Mouse (Mus musculus): ENCODE results near the gene Bin2.
"Not testable (repeated sequence)": the region's sequence is repeated elsewhere in the genome, so short reads cannot be mapped to it uniquely, and the experiment has no call there.

Gene Bin2

DNA sequence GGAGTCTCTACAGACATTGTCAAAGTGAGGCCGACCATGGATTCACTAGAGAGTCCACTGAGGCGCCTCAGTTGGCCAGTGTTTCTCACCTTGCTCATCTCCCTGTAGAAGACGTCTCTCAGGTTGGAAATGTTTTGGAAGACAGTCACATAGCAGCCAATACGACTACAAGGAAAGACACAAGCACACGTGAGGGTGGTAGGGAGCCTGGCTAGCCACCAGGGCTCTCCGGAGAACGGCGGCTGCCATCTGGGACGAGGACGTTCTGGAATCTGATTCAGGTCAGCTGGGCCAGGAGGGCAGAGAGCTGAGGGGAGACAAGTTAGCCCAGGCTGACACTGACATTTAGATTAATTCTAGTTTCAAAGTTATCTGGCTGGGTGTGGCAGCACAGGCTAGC, 19.2 kb downstream of the Bin2 start:
- DNase-seq (ENCODE audit: low read depth, low spot score) = no peak

DNA sequence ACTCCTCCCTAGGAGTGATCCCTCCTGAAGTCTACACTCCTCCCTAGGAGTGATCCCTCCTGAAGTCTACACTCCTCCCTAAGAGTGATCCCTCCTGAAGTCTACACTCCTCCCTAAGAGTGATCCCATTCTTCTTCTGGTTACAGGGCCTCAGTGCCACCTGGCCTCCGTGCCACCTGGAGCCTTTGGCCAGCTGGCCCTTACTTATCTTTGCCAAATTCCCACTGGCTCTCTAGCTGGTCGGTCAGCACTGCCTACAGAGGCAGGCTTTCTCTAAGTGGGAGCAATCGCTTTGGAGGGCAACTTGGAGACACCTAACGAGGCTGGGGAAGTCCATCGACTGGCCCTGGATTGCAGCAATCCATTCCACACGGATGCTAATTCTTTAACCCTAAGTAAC, 23.2 kb downstream of the Bin2 start:
- DNase-seq (ENCODE audit: low read depth, low spot score) = no peak

DNA sequence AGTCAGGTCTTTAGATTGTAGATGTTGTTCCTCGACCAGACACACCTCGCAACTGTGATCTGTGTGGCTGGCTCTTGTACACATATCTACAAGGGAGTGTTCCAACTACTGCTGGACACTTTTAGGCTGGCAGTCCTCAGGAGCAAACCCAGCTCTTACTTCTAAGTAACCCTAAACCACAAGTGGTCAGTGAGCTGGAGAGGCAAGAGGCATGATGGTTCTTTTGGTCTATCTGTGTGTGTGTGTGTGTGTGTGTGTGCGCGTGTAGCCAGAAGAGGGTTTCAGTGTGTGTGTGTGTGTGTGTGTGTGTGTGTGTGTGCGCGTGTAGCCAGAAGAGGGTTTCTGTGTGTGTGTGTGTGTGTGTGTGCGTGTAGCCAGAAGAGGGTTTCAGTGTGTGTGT, 26.9 kb downstream of the Bin2 start:
- DNase-seq (ENCODE audit: low read depth, low spot score) = no peak

DNA sequence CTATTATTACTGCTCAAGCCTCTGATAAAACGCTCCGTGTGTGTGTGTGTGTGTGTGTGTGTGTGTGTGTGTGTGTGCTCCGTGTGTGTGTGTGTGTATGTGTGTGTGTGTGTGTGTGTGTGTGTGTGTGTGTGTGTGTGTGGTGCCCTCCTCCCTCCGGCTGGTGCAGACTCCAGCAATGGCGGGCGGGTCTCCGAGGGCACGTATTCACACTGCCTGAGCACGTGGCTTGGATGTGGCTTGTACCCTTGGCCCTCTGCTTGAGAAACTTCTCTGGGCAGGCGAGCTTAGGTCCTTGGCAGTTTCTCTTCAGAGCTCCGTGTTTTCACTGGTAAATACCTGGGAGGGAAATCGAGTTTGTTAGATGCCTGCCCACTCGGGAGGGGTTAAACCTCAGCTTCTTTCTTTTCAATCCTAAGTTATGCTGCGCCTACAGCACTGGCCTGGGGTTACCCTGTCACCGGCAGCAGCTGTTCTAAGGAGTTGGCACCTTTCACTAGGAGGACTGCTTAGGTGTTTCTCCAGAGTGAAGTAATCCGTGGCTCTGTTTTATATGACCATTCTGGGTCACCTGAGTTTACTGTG, 28.0 kb downstream of the Bin2 start:
- no peak for DNase-seq (ENCODE audit: low read depth, low spot score)

DNA sequence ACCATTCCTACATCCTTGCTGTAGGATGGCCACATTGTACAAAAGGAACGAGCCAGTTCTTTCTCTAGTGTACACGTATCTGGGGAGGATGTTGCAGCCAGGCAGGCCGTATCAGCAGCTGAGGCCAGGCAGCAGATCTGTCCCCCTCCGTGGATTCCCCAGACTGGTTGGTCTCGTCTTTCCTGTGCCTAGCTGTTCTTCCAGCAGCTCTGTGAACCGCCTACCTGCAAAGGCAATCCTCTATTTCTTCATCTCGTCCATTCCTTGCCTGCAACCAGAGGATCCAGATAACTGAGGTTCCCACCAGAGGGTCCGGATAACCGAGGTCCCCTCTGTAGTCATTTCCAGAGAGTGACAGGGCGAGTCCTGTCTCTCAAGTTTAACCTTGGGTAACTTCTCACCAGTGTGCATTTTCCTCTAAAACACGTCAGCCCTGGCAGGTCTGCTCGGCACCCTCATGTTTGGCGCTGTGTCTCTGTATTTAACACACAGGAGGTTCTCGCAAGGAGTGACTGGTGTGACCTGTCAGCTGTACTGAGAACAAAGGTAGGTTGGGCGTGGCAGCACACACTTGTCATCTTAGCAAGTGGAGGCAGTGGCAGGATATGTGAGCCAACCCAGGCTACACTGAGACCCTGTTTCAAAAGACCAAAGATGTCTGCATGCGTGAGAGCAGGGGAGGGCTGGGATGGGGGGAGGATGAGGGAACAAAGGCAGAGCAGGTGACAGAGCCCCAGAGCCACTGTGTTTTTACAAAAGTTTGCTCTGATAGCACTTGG, 29.2 kb downstream of the Bin2 start:
- no peak for DNase-seq (ENCODE audit: low read depth, low spot score)

DNA sequence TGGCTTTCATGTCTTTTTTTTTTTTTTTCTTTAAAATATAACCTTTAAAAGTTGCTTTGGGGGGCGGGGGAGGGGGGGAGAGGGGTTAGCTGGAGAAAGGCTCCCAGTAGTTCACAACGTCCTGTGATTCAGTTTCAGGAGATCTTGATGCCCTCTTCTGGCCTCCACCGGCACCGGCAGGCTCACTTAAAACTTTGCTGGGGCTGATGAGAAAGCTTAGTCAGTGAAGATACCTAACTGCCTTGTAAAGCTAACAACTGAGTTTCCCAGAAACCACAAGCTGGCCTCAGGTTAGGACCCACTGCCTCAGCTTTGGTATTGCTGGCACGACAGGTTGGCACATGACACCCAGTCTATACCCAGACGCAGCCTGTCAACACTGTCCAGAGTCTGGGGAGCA, 31.7 kb downstream of the Bin2 start:
- DNase-seq (ENCODE audit: low read depth, low spot score) = peak; percentile 72

DNA sequence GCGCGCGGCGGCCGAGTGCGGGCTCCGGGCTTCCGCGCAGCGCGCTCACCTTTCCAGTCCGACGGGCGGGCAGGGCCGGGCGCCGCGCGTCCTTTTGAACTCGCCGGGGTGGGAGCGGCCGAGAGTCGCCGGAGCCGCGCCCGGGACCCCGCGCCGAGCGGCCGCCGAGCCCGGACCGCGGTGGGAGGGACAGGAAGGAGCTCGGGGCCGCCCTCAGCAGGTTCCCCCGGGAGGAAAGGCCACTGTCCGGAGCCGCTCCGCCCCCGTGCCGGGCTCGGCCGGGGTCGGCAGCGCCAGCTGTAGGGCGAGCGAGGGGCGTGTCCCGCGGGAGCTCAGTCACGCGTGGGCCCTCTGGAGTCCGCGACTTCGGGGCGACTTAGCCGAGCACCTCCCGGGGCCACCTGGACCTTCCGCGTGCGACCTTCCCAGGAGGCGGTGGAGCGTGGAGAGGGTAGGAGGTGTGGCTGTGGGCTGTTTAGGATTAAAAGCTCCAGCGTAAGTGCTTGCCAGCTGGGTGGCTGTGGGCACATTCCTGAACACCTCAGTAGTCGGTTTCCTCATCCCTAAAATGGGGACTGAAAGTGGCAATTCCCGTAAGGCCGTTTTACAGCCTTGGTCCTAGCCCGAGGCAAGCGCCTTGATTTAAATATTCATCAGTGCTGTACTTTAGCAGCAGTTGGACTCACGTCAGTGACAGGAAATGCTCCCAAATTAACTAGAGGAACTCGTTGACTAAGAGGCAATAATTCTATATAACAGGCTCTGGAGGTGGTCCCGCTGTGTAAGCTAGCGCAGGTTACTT, 32.5 kb downstream of the Bin2 start, which contains the start of gene Smagp:
Gene Smagp (minus strand): TSS at position 241 of the 802 bp plus-strand sequence.
- peak; percentile 44 for DNase-seq (ENCODE audit: low read depth, low spot score)

DNA sequence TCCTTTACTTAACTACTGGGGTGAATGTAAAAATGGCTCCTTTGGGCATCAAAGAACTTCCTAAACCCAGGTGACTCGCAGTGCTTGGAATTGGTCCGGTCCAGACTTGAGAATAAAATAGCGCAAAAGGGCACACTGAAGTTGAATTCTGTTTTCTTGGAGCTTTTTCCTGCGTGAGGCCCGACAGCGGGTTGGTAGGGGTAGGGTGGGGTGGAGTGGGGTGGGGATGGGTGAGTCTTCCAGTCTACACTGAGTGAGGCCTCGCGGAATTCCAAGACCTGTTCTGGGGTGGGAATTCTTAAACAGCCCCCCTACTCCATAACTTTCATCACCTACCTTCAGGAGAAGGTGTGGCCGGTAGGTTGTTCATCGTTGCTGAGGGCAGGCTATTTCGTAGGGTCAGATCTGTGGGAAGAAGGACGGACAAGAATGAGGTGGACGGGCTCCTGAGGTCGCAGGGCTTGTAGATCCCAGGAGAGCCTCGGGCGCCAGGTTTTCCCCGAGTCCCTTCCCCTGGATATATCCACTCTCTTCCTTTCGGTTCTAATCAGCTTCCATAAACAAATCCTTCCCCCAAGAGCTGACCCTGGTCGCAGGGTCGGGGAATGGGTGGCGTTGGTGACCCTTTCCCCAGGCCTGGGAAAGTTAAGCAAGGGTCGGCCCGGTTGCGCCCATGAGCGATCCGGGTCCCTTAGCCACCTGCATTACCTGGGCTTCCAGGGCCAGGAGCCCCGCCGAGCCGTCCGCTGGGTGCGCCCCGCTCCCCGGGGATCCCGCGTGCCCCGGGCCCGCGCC, 33.3 kb downstream of the Bin2 start:
- DNase-seq (ENCODE audit: low read depth, low spot score) = no peak

DNA sequence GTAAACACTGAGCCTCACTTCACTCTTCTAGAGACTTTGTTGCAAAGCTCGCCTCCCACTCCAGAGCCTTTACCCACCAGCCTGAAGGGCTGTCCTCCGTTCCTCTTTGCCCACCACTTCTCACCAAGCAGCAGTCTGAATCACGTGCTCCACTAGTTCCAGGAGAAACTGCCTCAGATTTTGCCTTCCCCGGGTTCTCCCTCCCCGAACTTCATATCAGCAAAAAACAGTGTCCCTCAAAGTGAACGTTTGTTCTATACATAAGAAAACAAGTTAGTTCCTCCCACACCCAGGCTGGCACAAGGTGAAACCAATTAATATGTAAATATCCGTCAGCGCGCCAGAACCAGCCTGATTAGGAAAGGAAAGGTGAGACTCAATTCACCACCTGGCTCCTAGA, 34.1 kb downstream of the Bin2 start:
- no peak for DNase-seq (ENCODE audit: low read depth, low spot score)

DNA sequence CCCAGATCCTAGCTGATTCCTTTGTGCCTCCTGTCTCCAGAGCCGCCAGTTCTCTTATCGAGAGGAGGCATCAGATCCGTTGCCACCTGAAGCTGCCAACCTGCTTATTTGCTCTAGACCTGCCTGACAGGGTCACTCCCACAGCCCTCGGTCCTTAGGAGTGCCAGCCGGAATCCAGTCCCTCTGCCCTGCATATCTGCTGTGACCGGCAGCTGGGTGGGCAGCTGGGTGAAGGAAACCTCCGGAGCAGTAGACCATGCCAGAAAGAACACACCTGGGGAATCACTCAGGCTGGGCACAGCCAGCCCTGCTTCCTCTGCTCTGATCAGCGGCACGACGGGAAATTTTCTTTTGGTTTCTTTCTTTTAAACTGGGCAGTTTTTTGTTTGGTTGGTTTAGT, 36.0 kb downstream of the Bin2 start:
- DNase-seq (ENCODE audit: low read depth, low spot score) = no peak

DNA sequence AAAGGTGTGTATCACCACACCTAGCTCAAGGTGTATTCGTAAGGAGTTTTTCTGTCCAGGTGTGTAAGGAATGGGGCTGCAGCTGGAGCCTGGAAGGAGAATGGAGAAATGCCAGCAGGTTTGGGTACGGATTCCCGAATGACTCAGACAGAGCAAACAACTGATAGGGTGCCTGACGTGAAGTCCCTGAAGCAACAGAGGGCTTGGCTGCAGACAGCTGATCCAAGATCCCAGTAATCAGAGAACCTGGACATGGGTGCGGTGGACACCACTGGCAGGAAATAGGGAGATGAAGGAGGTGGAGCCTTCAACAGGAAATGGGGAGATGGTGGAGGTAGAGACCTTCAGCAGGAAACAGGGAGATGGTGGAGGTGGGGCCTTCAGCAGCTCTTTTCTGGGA, 37.0 kb downstream of the Bin2 start:
- DNase-seq (ENCODE audit: low read depth, low spot score) = no peak

DNA sequence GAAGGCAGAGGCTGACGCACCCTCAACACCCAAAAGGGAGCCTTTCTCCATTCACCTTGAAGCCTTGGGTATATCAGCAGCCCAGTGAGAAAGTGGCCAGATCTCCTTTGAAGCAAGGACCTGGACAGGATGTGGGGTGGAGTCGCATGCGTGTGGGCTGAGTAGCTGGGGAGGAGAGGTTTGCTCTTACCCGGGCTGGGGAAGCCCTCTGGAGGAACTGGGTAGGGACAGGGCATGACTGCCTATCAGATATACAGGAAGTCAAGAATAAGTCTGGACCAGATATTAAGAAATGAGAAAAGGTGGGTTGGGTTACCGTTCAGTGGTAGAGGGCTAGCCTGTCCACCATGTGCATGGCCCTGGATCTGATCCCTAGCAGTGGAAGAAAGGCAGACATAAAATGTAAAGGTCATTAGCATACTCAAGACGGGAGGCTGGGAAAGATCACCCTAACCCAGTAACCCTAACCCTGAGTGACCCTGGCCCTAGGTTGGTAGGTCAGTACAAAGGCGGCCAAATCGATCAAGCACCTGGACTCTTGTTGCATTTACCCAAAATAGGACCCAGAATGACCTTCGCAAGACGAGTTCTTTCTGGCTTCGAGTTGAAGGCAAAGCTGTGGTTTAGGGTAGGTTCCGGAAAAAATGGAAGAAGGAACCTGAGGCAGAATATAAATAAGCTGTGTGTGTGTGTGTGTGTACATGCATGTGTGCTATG, 37.7 kb downstream of the Bin2 start:
- DNase-seq (ENCODE audit: low read depth, low spot score) = no peak

DNA sequence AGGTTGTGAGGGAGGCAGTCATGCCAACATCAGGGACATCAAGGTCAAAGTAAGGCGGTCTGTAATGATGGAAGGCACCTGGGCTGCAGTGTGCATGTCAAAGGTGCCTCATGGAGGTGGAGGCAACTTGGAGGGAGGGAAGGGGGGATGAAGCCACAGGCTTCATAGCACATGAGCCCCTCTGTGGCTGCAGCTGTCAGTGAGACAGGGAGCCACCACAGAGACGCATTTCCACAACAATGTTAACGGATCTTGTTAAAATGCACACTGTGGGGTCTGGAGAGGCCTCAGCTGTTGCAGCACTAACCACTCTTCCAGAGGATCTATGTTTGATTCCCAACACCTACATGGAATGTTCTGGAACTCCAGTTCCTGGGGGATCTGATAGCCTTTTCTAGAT, 39.2 kb downstream of the Bin2 start:
- no peak for DNase-seq (ENCODE audit: low read depth, low spot score)

DNA sequence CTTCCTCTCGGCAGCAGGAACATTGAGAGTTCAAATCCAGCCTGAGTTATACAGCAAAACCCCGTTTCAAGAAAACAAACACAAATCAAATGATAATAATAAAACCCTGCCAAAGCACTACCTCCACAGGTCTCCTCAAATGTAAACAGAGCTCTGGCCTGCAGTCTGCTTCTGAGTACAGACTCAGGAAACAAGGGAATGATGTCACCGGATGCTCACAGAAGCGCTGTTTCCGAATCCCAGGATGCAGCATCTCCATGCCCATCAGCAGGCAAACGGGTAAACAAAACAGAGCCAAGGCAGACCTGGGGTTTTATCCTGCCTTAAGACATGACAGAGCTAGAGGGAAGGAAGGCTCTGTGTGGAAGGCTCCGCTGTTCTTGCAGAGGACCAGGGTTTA, 40.6 kb downstream of the Bin2 start:
- no peak for DNase-seq (ENCODE audit: low read depth, low spot score)

DNA sequence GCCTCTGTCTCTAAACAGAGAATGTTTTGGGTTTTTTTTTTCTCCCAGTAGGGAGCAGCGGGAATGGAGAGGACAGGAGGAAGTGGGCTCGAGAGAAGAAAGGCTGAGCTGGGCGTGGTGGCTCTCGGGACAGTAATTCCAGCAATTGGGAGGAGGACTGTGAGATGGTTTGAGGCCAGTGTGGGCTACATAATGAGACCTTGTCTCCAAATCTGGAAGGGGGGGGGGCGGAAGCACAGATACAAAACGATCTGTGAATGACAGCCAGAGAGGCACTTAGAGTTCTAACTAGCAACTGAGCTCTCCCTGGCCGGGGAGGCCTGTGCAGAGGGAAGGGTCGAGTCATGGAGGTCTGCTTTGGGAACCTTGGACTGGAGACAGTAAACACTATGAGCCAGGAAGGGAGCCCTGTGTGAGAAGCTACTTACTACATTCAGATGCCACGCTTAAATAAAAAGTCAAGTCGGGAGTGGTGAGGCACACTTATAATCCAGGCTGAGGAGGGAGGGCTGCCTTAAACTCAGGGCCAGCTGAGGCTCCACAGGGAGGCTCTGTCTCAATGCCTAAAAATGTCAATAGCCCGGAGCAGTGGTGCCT, 41.5 kb downstream of the Bin2 start:
- DNase-seq (ENCODE audit: low read depth, low spot score) = no peak

DNA sequence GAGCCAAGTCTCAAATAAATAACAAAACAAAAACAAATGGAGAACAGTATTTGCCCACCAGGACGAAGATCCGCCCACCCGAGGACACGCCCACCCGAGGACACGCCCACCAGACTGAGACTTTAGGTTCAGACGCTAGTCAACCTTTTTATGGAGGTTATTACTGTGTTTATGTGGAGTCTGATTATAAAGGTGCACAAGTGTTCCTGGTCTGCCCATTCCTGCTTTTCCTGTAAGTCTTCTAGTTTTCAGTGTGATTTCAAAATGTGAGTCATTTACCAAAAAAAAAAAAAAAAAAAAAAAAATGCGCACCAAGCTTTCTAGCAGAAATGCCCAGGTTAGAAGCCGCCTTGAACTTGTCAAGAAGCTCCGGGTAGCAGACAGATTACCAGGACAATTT, 42.1 kb downstream of the Bin2 start:
- DNase-seq (ENCODE audit: low read depth, low spot score) = no peak

DNA sequence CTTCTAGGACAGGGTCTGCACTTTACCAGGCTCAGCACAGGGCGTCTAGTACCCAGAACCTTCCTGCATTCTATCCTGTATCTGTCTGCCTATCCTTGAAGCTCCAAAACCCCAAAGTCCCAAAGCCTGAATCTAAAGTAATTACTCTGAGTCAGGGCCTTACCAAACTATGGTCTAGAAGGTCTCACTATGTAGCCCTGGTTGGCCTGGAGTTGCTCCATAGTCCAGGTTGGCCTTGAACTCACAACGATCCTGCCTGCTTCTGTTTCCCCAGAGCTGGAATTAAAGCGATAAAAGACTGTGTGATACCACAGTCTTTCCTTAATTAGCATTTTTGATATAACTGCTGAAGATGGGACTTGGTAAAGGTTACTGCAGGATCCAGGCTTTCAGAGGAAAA, 44.9 kb downstream of the Bin2 start:
- no peak for DNase-seq (ENCODE audit: low read depth, low spot score)

DNA sequence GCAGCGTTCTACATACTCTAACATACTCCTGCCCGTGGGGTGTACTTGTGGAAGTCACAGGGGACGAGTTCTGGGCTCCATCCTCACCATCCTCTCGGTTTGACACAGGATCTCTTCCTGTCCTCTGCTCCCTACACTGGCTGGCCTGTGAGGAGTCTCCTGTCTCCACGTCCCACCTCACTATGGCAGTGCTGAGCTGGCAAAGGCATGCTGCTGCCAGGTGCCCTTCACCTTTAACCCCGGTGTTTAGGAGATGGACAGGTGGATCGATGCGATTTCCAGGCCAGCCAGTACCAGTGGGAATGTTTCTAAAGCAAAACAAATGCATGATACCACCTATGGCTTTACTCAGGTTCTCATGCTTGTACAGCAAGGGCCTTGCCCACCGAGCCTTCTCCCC, 45.6 kb downstream of the Bin2 start:
- DNase-seq (ENCODE audit: low read depth, low spot score) = no peak

DNA sequence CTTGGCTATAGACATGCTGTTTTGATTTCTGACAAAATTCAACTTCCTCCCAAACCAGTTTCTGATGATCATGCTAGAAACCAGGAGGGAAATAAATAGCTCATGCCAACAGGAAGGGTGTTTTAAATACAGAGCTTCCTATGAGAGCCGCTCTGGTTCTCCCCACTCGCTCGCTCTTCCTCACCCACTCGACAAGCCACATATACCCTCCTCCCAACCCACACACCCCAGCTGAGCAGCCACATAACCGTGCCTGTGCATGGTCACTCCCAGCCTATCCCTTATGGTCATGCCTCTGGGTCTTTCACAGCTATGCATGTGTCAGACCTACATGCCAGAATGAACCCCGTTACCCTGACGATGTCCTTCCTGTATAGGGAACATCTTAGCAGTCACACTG, 47.2 kb downstream of the Bin2 start:
- DNase-seq (ENCODE audit: low read depth, low spot score) = no peak

DNA sequence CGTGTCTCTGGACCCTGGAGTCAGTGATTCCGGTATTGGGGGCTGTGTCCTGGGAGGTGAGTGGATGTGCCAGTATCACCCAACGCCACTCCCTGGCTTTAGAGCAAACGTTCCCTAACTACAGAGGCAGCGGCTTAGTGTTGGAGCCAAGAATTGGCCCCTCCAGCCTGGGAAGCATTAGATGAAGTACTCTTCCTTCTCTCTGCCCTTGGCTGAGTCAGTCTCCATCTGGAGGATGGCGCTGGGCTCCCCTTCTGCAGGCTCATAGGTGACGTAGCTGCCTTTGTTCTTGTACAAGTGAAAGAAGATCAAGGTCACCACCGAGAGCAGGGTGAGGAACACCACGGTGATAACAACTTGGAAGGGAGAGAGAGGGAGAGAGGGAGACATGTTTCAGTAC, 47.7 kb downstream of the Bin2 start:
- DNase-seq (ENCODE audit: low read depth, low spot score) = not testable (repeated sequence)

DNA sequence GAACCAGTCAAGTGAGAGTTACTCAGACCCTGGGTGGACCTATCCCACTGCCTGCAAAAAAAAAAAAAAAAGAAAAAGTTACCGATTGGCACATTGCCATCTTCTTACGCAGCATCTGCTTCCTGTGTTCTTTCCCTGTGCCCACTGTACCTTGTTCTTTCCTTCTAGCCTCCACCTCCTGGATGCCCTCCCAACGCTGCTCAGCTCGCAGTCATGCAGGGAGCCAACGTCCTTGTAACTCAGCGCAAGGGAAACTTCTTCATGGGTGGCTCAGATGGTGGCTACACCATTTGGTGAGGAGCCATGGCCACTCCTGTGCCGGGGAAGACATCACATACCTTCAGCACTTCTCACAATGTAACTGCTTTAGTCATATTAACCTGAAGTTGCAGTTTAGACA, 50.2 kb downstream of the Bin2 start:
- DNase-seq (ENCODE audit: low read depth, low spot score) = no peak

Data from CD4-positive, CD25-positive, alpha-beta regulatory T cell, adult 2 months (primary cell).